Mouse (Mus musculus): ENCODE data around the gene Ppp2r5b. TPM values are rescaled to one million over a fixed set of nuclear protein-coding genes. Genes with fewer than 3 reads are reported as not detected.

Ppp2r5b gene
- total and polyA plus RNA-seq, 2 experiments from 2014 or later = 18.3 to 20.6 TPM

- WGBS = 55% methylated on average over 11 of the region's 11 CpGs
- Histone ChIP-seq H3K4me2 (ENCODE audit: low read depth, low read length) (peak overlapping the region; percentile 88), H3K27ac (ENCODE audit: low read depth) (no peak overlapping the region), H3K36me3 (replicated peaks; ENCODE audit: control insufficient read depth, insufficient read depth, low read length) (peaks cover 39% of the 10 kb centered on the region), H3K9ac (replicated peaks; ENCODE audit: low read depth, low read length) (peak overlapping the region; percentile 75), H3K27me3 (ENCODE audit: control insufficient read depth, insufficient read depth, low read length) (no peaks in the 10 kb centered on the region), H3K4me1 (ENCODE audit: control insufficient read depth, insufficient read depth) (peaks cover 11% of the 10 kb centered on the region), H3K4me3 (ENCODE audit: low read depth, low read length) (peak overlapping the region; percentile 72), H3K9me3 (replicated peaks; ENCODE audit: control insufficient read depth, low read length) (no peaks in the 10 kb centered on the region)
- ATAC-seq (ENCODE audit: insufficient read depth, low read depth) = no peak
- no peak for DNase-seq (ENCODE audit: low spot score)
- TF ChIP-seq EP300 (IDR thresholded peaks at IDR 0.05; ENCODE audit: low read depth) = no peak
Observed at GRCm38 (mm10) chr19:6234337-6235083, 1.2 kb downstream of the Ppp2r5b start.

DNA sequence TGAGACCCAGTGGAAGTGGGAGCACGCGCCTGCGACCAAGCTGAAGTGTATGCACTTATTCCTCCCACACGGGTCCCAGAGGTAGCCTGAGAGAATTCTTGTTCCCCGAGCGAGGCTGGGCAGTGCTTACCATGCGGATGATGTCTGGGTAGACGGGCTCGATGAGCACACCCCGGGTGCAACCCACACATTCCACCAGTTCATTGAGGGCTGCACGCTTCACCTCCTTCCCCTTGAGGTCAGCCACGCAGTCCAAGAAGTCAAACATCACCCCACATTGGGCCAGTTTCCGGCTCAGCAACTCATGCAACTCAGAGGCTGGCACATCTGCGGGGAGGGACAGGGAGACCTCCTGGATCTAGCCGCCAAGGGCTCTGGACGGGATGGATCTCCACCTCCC lies 2.0 kb downstream of the Ppp2r5b start:
- Histone ChIP-seq H3K36me3 (replicated peaks; ENCODE audit: control insufficient read depth, insufficient read depth, low read length) (peaks cover 45% of the 10 kb centered on the region), H3K27ac (ENCODE audit: low read depth) (no peak overlapping the region), H3K4me2 (ENCODE audit: low read depth, low read length) (no peak overlapping the region), H3K4me1 (ENCODE audit: control insufficient read depth, insufficient read depth) (peaks cover 11% of the 10 kb centered on the region), H3K9ac (replicated peaks; ENCODE audit: low read depth, low read length) (no peak overlapping the region), H3K27me3 (ENCODE audit: control insufficient read depth, insufficient read depth, low read length) (no peaks in the 10 kb centered on the region), H3K9me3 (replicated peaks; ENCODE audit: control insufficient read depth, low read length) (no peaks in the 10 kb centered on the region), H3K4me3 (ENCODE audit: low read depth, low read length) (no peak overlapping the region)
- no peak for DNase-seq (ENCODE audit: low spot score)
- TF ChIP-seq CTCF (IDR thresholded peaks at IDR 0.05; ENCODE audit: low read depth) (no peak), EP300 (IDR thresholded peaks at IDR 0.05; ENCODE audit: low read depth) (no peak)
- 82% methylated on average over 16 of the region's 16 CpGs for WGBS
- no peak for ATAC-seq (ENCODE audit: insufficient read depth, low read depth)

DNA sequence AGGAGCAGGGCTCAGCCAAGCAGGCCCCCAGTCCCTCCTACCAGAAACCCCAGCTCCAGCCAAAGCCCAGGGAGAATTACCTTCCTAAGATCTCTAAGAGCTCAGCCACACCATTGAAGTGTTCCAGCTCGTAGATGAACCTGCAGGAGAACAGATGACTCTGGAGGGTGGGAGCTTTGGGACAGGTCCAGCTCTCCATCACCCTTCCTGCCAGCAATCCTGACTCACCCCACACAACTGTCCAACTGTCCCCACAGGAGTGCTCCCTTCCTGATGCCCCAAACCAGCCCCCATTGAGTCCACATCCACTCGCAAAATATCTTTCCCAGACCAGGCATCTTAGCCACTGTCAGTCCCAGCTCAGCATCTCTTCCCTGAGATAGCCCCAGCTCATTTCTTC lies 4.6 kb downstream of the Ppp2r5b start:
- no peak for TF ChIP-seq CTCF (IDR thresholded peaks at IDR 0.05; ENCODE audit: low read depth)
- no peak for TF ChIP-seq EP300 (IDR thresholded peaks at IDR 0.05; ENCODE audit: low read depth)
- Histone ChIP-seq H3K4me3 (ENCODE audit: low read depth, low read length) (no peak overlapping the region), H3K27ac (ENCODE audit: low read depth) (no peak overlapping the region), H3K4me1 (ENCODE audit: control insufficient read depth, insufficient read depth) (peaks cover 11% of the 10 kb centered on the region), H3K9ac (replicated peaks; ENCODE audit: low read depth, low read length) (no peak overlapping the region), H3K36me3 (replicated peaks; ENCODE audit: control insufficient read depth, insufficient read depth, low read length) (peaks cover 62% of the 10 kb centered on the region), H3K27me3 (ENCODE audit: control insufficient read depth, insufficient read depth, low read length) (no peaks in the 10 kb centered on the region), H3K9me3 (replicated peaks; ENCODE audit: control insufficient read depth, low read length) (no peaks in the 10 kb centered on the region), H3K4me2 (ENCODE audit: low read depth, low read length) (no peak overlapping the region)
- ATAC-seq (ENCODE audit: insufficient read depth, low read depth) = no peak
- 92% methylated on average over 2 of the region's 2 CpGs for WGBS
- DNase-seq (ENCODE audit: low spot score) = no peak

GRCm38 (mm10) chr19:6230411-6230810 lies 5.3 kb downstream of the Ppp2r5b start:
- H3K36me3 ChIP-seq (replicated peaks; ENCODE audit: control insufficient read depth, insufficient read depth, low read length) = peaks cover 62% of the 10 kb centered on the region
- no peak for TF ChIP-seq CTCF (IDR thresholded peaks at IDR 0.05; ENCODE audit: low read depth)
- no peak for TF ChIP-seq EP300 (IDR thresholded peaks at IDR 0.05; ENCODE audit: low read depth)
- no peak for DNase-seq (ENCODE audit: low spot score)

GRCm38 (mm10) chr19:6227864-6228263 lies 7.8 kb downstream of the Ppp2r5b start:
- ATAC-seq (ENCODE audit: insufficient read depth, low read depth) = no peak
- H3K9ac ChIP-seq (replicated peaks; ENCODE audit: low read depth, low read length) = no peak overlapping the region
- H3K4me2 ChIP-seq (ENCODE audit: low read depth, low read length) = no peak overlapping the region
- H3K9me3 ChIP-seq (replicated peaks; ENCODE audit: control insufficient read depth, low read length) = no peaks in the 10 kb centered on the region
- H3K4me3 ChIP-seq (ENCODE audit: low read depth, low read length) = no peak overlapping the region
- no peak for TF ChIP-seq CTCF (IDR thresholded peaks at IDR 0.05; ENCODE audit: low read depth)
- no peak for TF ChIP-seq EP300 (IDR thresholded peaks at IDR 0.05; ENCODE audit: low read depth)
- peaks cover 53% of the 10 kb centered on the region for H3K36me3 ChIP-seq (replicated peaks; ENCODE audit: control insufficient read depth, insufficient read depth, low read length)
- no peaks in the 10 kb centered on the region for H3K4me1 ChIP-seq (ENCODE audit: control insufficient read depth, insufficient read depth)
- WGBS = 98% methylated on average over 4 of the region's 4 CpGs
- no peak overlapping the region for H3K27ac ChIP-seq (ENCODE audit: low read depth)
- H3K27me3 ChIP-seq (ENCODE audit: control insufficient read depth, insufficient read depth, low read length) = no peaks in the 10 kb centered on the region
- no peak for DNase-seq (ENCODE audit: low spot score)

More at GRCm38 (mm10) chr19:6230411-6230810, 5.3 kb downstream of the Ppp2r5b start:
- H3K27ac ChIP-seq (ENCODE audit: low read depth) = no peak overlapping the region
- no peak overlapping the region for H3K9ac ChIP-seq (replicated peaks; ENCODE audit: low read depth, low read length)
- no peaks in the 10 kb centered on the region for H3K9me3 ChIP-seq (replicated peaks; ENCODE audit: control insufficient read depth, low read length)
- H3K27me3 ChIP-seq (ENCODE audit: control insufficient read depth, insufficient read depth, low read length) = no peaks in the 10 kb centered on the region
- H3K4me2 ChIP-seq (ENCODE audit: low read depth, low read length) = no peak overlapping the region
- H3K4me3 ChIP-seq (ENCODE audit: low read depth, low read length) = no peak overlapping the region
- WGBS = 81% methylated on average over 4 of the region's 4 CpGs
- ATAC-seq (ENCODE audit: insufficient read depth, low read depth) = no peak
- H3K4me1 ChIP-seq (ENCODE audit: control insufficient read depth, insufficient read depth) = peaks cover 11% of the 10 kb centered on the region

GRCm38 (mm10) chr19:6226763-6227162 lies 8.9 kb downstream of the Ppp2r5b start:
- Histone ChIP-seq H3K9me3 (replicated peaks; ENCODE audit: control insufficient read depth, low read length) (no peaks in the 10 kb centered on the region), H3K27ac (ENCODE audit: low read depth) (no peak overlapping the region), H3K4me2 (ENCODE audit: low read depth, low read length) (no peak overlapping the region), H3K9ac (replicated peaks; ENCODE audit: low read depth, low read length) (no peak overlapping the region), H3K36me3 (replicated peaks; ENCODE audit: control insufficient read depth, insufficient read depth, low read length) (peaks cover 42% of the 10 kb centered on the region), H3K27me3 (ENCODE audit: control insufficient read depth, insufficient read depth, low read length) (no peaks in the 10 kb centered on the region), H3K4me1 (ENCODE audit: control insufficient read depth, insufficient read depth) (no peaks in the 10 kb centered on the region), H3K4me3 (ENCODE audit: low read depth, low read length) (no peak overlapping the region)
- no peak for TF ChIP-seq CTCF (IDR thresholded peaks at IDR 0.05; ENCODE audit: low read depth)
- TF ChIP-seq EP300 (IDR thresholded peaks at IDR 0.05; ENCODE audit: low read depth) = no peak
- no peak for ATAC-seq (ENCODE audit: insufficient read depth, low read depth)
- no peak for DNase-seq (ENCODE audit: low spot score)
- 88% methylated on average over 14 of the region's 14 CpGs for WGBS
